Mouse (Mus musculus) Patski (cell line): ENCODE results near the gene Dtx4. TPM values are rescaled to one million over a fixed set of nuclear protein-coding genes. Genes with fewer than 3 reads are reported as not detected.

Experiments
- ATAC-seq: fragments of 100-300 bp; one replicate; pipeline ENCODE4 v1.8.0; 2021
- CTCF ChIA-PET: fragments of 350-600 bp; sonication (Branson Sonifier 250); formaldehyde crosslinking; loops from one replicate; lab custom pipeline; 2022; ENCODE audit warnings: inconsistent platforms; lab: Charles Lee
- POLR2A ChIA-PET: fragments of 350-600 bp; sonication (Branson Sonifier 250); formaldehyde crosslinking; loops from one replicate; lab custom pipeline; 2022; ENCODE audit warnings: antibody characterized with exemption, inconsistent platforms; lab: Charles Lee
- DNase-seq: peaks from one replicate; pipeline ENCODE4 v3.0.0-alpha.2; 2011; ENCODE audit warnings: low read depth, low spot score
- H3K27me3 ChIP-seq: fragments of 371-371 bp; one replicate; pipeline ENCODE4 v1.5.1; 2021
- CTCF ChIP-seq: fragments of 100-300 bp; IDR thresholded peaks from one replicate; pipeline ENCODE4 v1.5.1; 2021
- in situ Hi-C: fragments of 300-500 bp; cut with MboI; formaldehyde crosslinking; loops from 3 replicates; pipeline ENCODE4 v1.11.1; 2018; ENCODE audit warnings: low pct_unique_long_range_greater_than_20kb, mixed read lengths
- polyA plus RNA-seq: library from polyadenylated mRNA; unstranded; gene quantifications from one replicate; pipeline ENCODE4 v1.2.3, GENCODE M21; 2021

Gene Dtx4
- polyA plus RNA-seq, 1 experiment from 2014 or later = 36.4 TPM

- ATAC-seq (peak; percentile 18), DNase-seq (no peak)
- ChIA-PET POLR2A (no interaction called here), CTCF (interaction anchor here (0.9 to 1.8 kb wide), 12 partner anchors 17 to 306 kb away, joined by 3 to 11 read pairs (median 4); partner anchors contain the start of gene Dtx4)
- H3K27me3 ChIP-seq = peaks cover 30% of the 10 kb centered on the region
- in situ Hi-C loops = loop anchor here (5.0 kb wide), 2 partner anchors 74 to 284 kb away; no protein-coding TSS in a partner anchor
- no peak for TF ChIP-seq CTCF
Observed at GRCm38 (mm10) chr19:12518541-12518890, 17.3 kb upstream of the Dtx4 start.

- in situ Hi-C loops = loop anchor here (5.0 kb wide), 2 partner anchors 74 to 284 kb away; no protein-coding TSS in a partner anchor
- H3K27me3 ChIP-seq = peaks cover 30% of the 10 kb centered on the region
- ATAC-seq (peak; percentile 80), DNase-seq (no peak)
- CTCF ChIA-PET = interaction anchor here (0.9 to 1.8 kb wide), 12 partner anchors 16 to 306 kb away, joined by 3 to 11 read pairs (median 4); partner anchors contain the start of gene Dtx4
- POLR2A ChIA-PET = no interaction called here
- peak; percentile 77 for TF ChIP-seq CTCF
Observed at GRCm38 (mm10) chr19:12517671-12518540, 16.7 kb upstream of the Dtx4 start.

DNA sequence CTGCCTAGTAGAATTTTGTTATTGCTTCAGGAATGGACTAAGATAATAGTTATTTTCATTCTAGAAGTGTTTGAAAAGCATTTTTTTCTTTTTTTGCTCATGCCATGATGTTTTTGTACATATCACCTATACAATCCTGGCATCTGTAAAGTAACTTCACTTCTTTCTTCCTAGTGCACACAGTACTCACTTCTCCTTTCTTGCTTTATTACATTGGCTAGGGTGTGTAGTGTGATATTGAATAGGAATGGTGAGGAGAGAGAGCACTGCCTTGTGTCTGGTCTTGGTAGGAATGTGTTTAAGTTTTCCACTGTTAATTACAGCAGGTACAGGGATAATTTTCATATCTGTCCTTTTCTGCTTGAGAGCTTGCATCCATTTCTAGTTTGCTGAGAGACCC is 13.4 kb upstream of the Dtx4 start:
- no peak for TF ChIP-seq CTCF
- ATAC-seq (no peak), DNase-seq (no peak)
- in situ Hi-C loops = loop anchor here (5.0 kb wide), 3 partner anchors 78 to 382 kb away; no protein-coding TSS in a partner anchor
- CTCF ChIA-PET = no interaction called here
- POLR2A ChIA-PET = no interaction called here
- peaks cover 31% of the 10 kb centered on the region for H3K27me3 ChIP-seq

DNA sequence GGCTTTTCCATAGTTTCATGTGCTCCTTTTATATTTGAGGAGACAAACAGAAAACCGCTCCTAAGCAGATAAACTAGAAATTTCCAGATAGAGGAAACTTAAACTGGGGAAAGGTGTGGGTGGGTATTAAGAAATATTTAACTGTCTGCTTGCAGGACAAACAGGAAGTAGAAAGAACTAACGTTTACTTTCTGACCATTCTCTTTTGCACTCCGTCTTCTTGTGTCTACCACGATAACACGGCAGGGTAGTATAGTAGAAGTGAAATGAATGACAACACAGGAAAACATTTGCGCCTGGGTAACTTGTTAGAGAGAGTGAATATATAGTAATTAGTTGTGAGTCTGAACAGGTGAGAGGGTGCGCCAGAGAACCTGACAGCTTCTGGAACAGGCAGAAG is 1.5 kb upstream of the Dtx4 start:
- no peak for ATAC-seq
- DNase-seq = no peak
- POLR2A ChIA-PET = interaction anchor here (1.0 to 2.2 kb wide), 2 partner anchors 34 to 40 kb away, joined by 3 to 8 read pairs; no protein-coding TSS in a partner anchor

GRCm38 (mm10) chr19:12500881-12501311 is 358 bp downstream of the Dtx4 start:
- no peak for DNase-seq
- in situ Hi-C loops = loop anchor here (5.0 kb wide), 2 partner anchors 34 to 69 kb away; no protein-coding TSS in a partner anchor
- POLR2A ChIA-PET = interaction anchor here (0.8 to 2.2 kb wide), 7 partner anchors 13 to 293 kb away, joined by 3 to 15 read pairs (median 6); no protein-coding TSS in a partner anchor
- no peaks in the 10 kb centered on the region for H3K27me3 ChIP-seq
- CTCF ChIA-PET = interaction anchor here (1.0 to 8.0 kb wide), 11 partner anchors 9 to 367 kb away, joined by 3 to 119 read pairs (median 6); no protein-coding TSS in a partner anchor
- TF ChIP-seq CTCF = no peak
- ATAC-seq = peak; percentile 86

More for the DNA sequence above, 1.5 kb upstream of the Dtx4 start:
- CTCF ChIA-PET = interaction anchor here (1.1 to 6.2 kb wide), 14 partner anchors 10 to 466 kb away, joined by 3 to 119 read pairs (median 5); no protein-coding TSS in a partner anchor
- no peaks in the 10 kb centered on the region for H3K27me3 ChIP-seq
- in situ Hi-C loops = loop anchor here (5.0 kb wide), 2 partner anchors 35 to 70 kb away; no protein-coding TSS in a partner anchor
- TF ChIP-seq CTCF = no peak

DNA sequence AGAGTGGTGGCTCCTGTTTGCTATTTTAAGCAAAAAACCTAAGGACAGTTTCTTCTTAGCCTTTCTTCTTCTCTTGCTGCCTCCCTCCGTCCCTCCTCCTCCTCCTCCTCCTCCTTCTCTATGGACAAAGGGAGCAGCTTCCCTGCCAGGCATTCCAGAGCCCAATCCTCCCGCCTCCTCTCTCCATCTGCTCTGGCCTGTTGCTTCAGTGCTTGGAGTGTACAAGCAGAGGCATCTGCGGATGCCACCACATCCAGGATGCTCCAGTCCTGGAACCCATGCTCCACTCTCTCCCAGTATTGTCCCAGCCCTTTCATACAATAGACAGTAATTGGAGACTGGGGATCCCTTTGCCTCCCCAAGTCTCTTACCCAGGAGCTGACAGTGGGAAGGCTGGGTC is 1.1 kb downstream of the Dtx4 start:
- in situ Hi-C loops = loop anchor here (5.0 kb wide), 2 partner anchors 33 to 68 kb away; no protein-coding TSS in a partner anchor
- ChIA-PET CTCF (interaction anchor here (1.0 to 8.0 kb wide), 10 partner anchors 9 to 366 kb away, joined by 3 to 119 read pairs (median 6); no protein-coding TSS in a partner anchor), POLR2A (interaction anchor here (0.6 to 1.8 kb wide), 6 partner anchors 12 to 74 kb away, joined by 3 to 15 read pairs (median 4); no protein-coding TSS in a partner anchor)
- H3K27me3 ChIP-seq = no peaks in the 10 kb centered on the region
- ATAC-seq (no peak), DNase-seq (no peak)
- no peak for TF ChIP-seq CTCF

DNA sequence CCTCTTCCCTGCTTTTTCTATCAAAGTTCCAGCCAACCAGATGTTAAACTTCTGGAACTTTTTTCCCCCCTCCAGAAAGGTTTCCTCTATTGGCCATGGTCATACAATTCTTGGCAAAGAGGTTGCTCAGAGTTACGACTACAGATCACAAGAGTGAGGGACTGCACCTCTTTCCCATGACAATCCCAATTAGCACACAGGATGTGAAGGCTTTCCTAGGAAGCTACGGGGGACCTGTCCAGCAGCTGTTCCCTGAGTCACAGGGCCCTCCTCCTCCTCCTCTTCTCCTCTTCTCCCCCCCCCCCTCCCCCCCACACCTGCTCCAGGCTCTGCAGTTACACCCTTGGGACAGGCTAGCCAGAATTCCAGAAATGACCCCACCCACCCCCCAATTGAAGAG is 1.8 kb downstream of the Dtx4 start:
- ATAC-seq (no peak), DNase-seq (no peak)
- in situ Hi-C loops = loop anchor here (25.0 kb wide), 2 partner anchors 587 to 712 kb away; partner anchors contain the start of gene Patl1
- POLR2A ChIA-PET = interaction anchor here (0.5 to 1.0 kb wide), 3 partner anchors 23 to 155 kb away, joined by 3 read pairs; no protein-coding TSS in a partner anchor
- no peaks in the 10 kb centered on the region for H3K27me3 ChIP-seq
- no peak for TF ChIP-seq CTCF
- CTCF ChIA-PET = interaction anchor here (1.6 to 8.0 kb wide), 6 partner anchors 9 to 69 kb away, joined by 6 to 119 read pairs (median 46); no protein-coding TSS in a partner anchor

GRCm38 (mm10) chr19:12498941-12499340 is 2.3 kb downstream of the Dtx4 start:
- in situ Hi-C loops = loop anchor here (25.0 kb wide), 2 partner anchors 587 to 712 kb away; partner anchors contain the start of gene Patl1
- CTCF ChIA-PET = interaction anchor here (1.7 to 8.0 kb wide), 4 partner anchors 9 to 36 kb away, joined by 8 to 119 read pairs (median 52); no protein-coding TSS in a partner anchor
- ATAC-seq (no peak), DNase-seq (no peak)
- TF ChIP-seq CTCF = no peak
- H3K27me3 ChIP-seq = no peaks in the 10 kb centered on the region
- POLR2A ChIA-PET = interaction anchor here (0.5 to 1.0 kb wide), 3 partner anchors 15 to 156 kb away, joined by 3 read pairs; no protein-coding TSS in a partner anchor

DNA sequence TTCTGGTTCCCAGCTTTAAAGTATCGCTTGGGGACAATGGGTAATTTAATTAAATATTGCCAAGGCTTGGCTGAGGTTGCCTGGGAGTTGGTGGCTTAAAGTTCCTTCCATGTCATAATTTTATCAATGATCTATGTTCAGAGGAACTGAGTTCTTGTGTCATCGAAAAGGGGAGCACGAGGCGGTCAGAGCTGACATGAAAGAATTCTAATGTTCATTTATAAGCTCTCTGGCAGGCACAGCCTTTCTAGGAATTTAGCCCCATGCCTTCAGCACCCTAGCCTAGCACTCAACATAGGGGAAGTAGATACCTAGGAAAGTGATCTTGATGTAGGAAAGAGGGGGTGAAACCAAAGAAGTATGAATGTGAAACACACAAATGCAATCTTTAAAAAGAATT is 2.9 kb downstream of the Dtx4 start:
- ATAC-seq = no peak
- no peaks in the 10 kb centered on the region for H3K27me3 ChIP-seq
- no peak for DNase-seq
- in situ Hi-C loops = loop anchor here (25.0 kb wide), 2 partner anchors 586 to 711 kb away; partner anchors contain the start of gene Patl1
- no peak for TF ChIP-seq CTCF
- ChIA-PET POLR2A (interaction anchor here (0.7 to 1.3 kb wide), 2 partner anchors 14 to 25 kb away, joined by 3 to 4 read pairs; no protein-coding TSS in a partner anchor), CTCF (interaction anchor here (1.7 to 8.0 kb wide), 4 partner anchors 8 to 35 kb away, joined by 8 to 119 read pairs (median 52); no protein-coding TSS in a partner anchor)
